In genomic region chr3:37817434-37817805, GRCm38 (mm10) we compare ENCODE assay signal across 15 mouse cellular contexts.
DNase-seq lines count a peak whose midpoint lies in the region; ATAC-seq lines count a peak whose summit lies in the region.
"Had no signal": no experiment of that assay in that cellular context is flagged by ENCODE, and none has a peak within 500 bp of the region (broad histone marks: within the 10 kb centered on the region; RNA-seq: fewer than 3 reads in every experiment).

No protein-coding gene starts in this region.

- H3K4me3 ChIP-seq in embryonic facial prominence, embryonic 13.5 days, result no peak overlapping the region
- no peak overlapping the region for H3K4me3 ChIP-seq in embryonic facial prominence, embryonic 10.5 days
- no peak overlapping the region for H3K4me3 ChIP-seq in hindbrain, embryonic 15.5 days
- no peak overlapping the region for H3K4me3 ChIP-seq in hindbrain, embryonic 10.5 days
- no peak overlapping the region for H3K4me3 ChIP-seq in midbrain, embryonic 12.5 days
- H3K4me3 ChIP-seq in midbrain, embryonic 13.5 days (replicated peaks), result no peak overlapping the region
- H3K4me3 ChIP-seq in embryonic facial prominence, embryonic 15.5 days (replicated peaks), result no peak overlapping the region
- H3K4me3 ChIP-seq: heart, embryonic 12.5 days had no signal

- no peaks in the 10 kb centered on the region for H3K27me3 ChIP-seq in embryonic facial prominence, embryonic 13.5 days
- no peaks in the 10 kb centered on the region for H3K27me3 ChIP-seq in embryonic facial prominence, embryonic 10.5 days (replicated peaks; ENCODE audit: low read depth, poor library complexity, severe bottlenecking)
- H3K27me3 ChIP-seq in hindbrain, embryonic 15.5 days, result no peaks in the 10 kb centered on the region
- H3K27me3 ChIP-seq in hindbrain, embryonic 10.5 days (ENCODE audit: insufficient read depth, poor library complexity, severe bottlenecking), result 0 out of 2 replicates have a peak, but pooled peaks cover 5% of the 10 kb centered on the region
- H3K27me3 ChIP-seq in midbrain, embryonic 12.5 days, result no peaks in the 10 kb centered on the region
- H3K27me3 ChIP-seq in midbrain, embryonic 13.5 days, result no peaks in the 10 kb centered on the region
- no peaks in the 10 kb centered on the region for H3K27me3 ChIP-seq in embryonic facial prominence, embryonic 15.5 days

- H3K27ac ChIP-seq in embryonic facial prominence, embryonic 13.5 days, result peak overlapping the region; percentile 7; the same call in 1 of the 2 replicates
- H3K27ac ChIP-seq in embryonic facial prominence, embryonic 10.5 days (replicated peaks), result no peak overlapping the region
- H3K27ac ChIP-seq in hindbrain, embryonic 15.5 days (replicated peaks), result peak overlapping the region; percentile 46
- H3K27ac ChIP-seq in hindbrain, embryonic 10.5 days, result no peak overlapping the region
- peak overlapping the region; percentile 22; the same call in 1 of the 2 replicates for H3K27ac ChIP-seq in midbrain, embryonic 12.5 days (replicated peaks)
- no peak overlapping the region for H3K27ac ChIP-seq in midbrain, embryonic 13.5 days
- H3K27ac ChIP-seq in embryonic facial prominence, embryonic 15.5 days (replicated peaks), result peak overlapping the region; percentile 41; the same call in 1 of the 2 replicates
- H3K27ac ChIP-seq: kidney, postnatal 0 days had no signal

- no peak for DNase-seq in embryonic facial prominence, embryonic 10.5 days (ENCODE audit: low spot score)
- DNase-seq in hindbrain, embryonic 10.5 days (ENCODE audit: low spot score), result no peak
- DNase-seq: B cell, adult 2 months; heart, postnatal 36 days; thymus, postnatal 4 days had no signal

- H3K9me3 ChIP-seq in embryonic facial prominence, embryonic 13.5 days, result no peaks in the 10 kb centered on the region
- H3K9me3 ChIP-seq in embryonic facial prominence, embryonic 10.5 days, result no peaks in the 10 kb centered on the region
- no peaks in the 10 kb centered on the region for H3K9me3 ChIP-seq in hindbrain, embryonic 15.5 days
- H3K9me3 ChIP-seq in hindbrain, embryonic 10.5 days, result no peaks in the 10 kb centered on the region
- H3K9me3 ChIP-seq in midbrain, embryonic 12.5 days, result no peaks in the 10 kb centered on the region
- H3K9me3 ChIP-seq in midbrain, embryonic 13.5 days, result no peaks in the 10 kb centered on the region
- no peaks in the 10 kb centered on the region for H3K9me3 ChIP-seq in embryonic facial prominence, embryonic 15.5 days (replicated peaks)
- H3K9me3 ChIP-seq: heart, embryonic 12.5 days had no signal

- no peak for ATAC-seq in embryonic facial prominence, embryonic 13.5 days (ENCODE audit: insufficient number of reproducible peaks, insufficient read depth, low FRiP score, low TSS enrichment, low read depth)
- no peak for ATAC-seq in hindbrain, embryonic 15.5 days (ENCODE audit: low FRiP score, low read depth)
- no peak for ATAC-seq in midbrain, embryonic 12.5 days (ENCODE audit: low FRiP score, low read depth)
- ATAC-seq in midbrain, embryonic 13.5 days, result no peak
- no peak for ATAC-seq in embryonic facial prominence, embryonic 15.5 days (ENCODE audit: insufficient number of reproducible peaks, low FRiP score, low TSS enrichment, low read depth)
- ATAC-seq: intestine, embryonic 16.5 days had no signal

- no peak overlapping the region for H3K4me2 ChIP-seq in embryonic facial prominence, embryonic 13.5 days
- no peak overlapping the region for H3K4me2 ChIP-seq in hindbrain, embryonic 15.5 days
- H3K4me2 ChIP-seq in midbrain, embryonic 12.5 days (replicated peaks), result no peak overlapping the region
- H3K4me2 ChIP-seq in midbrain, embryonic 13.5 days (replicated peaks), result no peak overlapping the region
- H3K4me2 ChIP-seq in embryonic facial prominence, embryonic 15.5 days (replicated peaks), result no peak overlapping the region
- H3K4me2 ChIP-seq: heart, embryonic 12.5 days; liver, embryonic 11.5 days; lung, embryonic 14.5 days had no signal

- no peaks in the 10 kb centered on the region for H3K36me3 ChIP-seq in embryonic facial prominence, embryonic 13.5 days
- no peaks in the 10 kb centered on the region for H3K36me3 ChIP-seq in embryonic facial prominence, embryonic 10.5 days (replicated peaks)
- H3K36me3 ChIP-seq in hindbrain, embryonic 15.5 days, result no peaks in the 10 kb centered on the region
- no peaks in the 10 kb centered on the region for H3K36me3 ChIP-seq in hindbrain, embryonic 10.5 days
- H3K36me3 ChIP-seq in midbrain, embryonic 12.5 days, result no peaks in the 10 kb centered on the region
- H3K36me3 ChIP-seq in midbrain, embryonic 13.5 days, result no peaks in the 10 kb centered on the region
- no peaks in the 10 kb centered on the region for H3K36me3 ChIP-seq in embryonic facial prominence, embryonic 15.5 days
- H3K36me3 ChIP-seq: heart, embryonic 12.5 days had no signal

- WGBS in embryonic facial prominence, embryonic 13.5 days, result 70% methylated on average over 3 of the region's 3 CpGs
- WGBS in embryonic facial prominence, embryonic 10.5 days, result 70% methylated on average over 3 of the region's 3 CpGs
- WGBS in hindbrain, embryonic 15.5 days, result 60% methylated on average over 3 of the region's 3 CpGs
- WGBS in hindbrain, embryonic 10.5 days, result 76% methylated on average over 3 of the region's 3 CpGs
- 62% methylated on average over 3 of the region's 3 CpGs for WGBS in midbrain, embryonic 12.5 days
- WGBS in midbrain, embryonic 13.5 days, result 57% methylated on average over 3 of the region's 3 CpGs
- WGBS in embryonic facial prominence, embryonic 15.5 days, result 66% methylated on average over 3 of the region's 3 CpGs

- H3K4me1 ChIP-seq in embryonic facial prominence, embryonic 13.5 days, result peaks cover 6% of the 10 kb centered on the region
- H3K4me1 ChIP-seq in embryonic facial prominence, embryonic 10.5 days, result no peaks in the 10 kb centered on the region
- H3K4me1 ChIP-seq in hindbrain, embryonic 15.5 days (replicated peaks), result no peaks in the 10 kb centered on the region
- H3K4me1 ChIP-seq in hindbrain, embryonic 10.5 days (replicated peaks), result 0 out of 2 replicates have a peak, but pooled peaks cover 5% of the 10 kb centered on the region
- H3K4me1 ChIP-seq in midbrain, embryonic 12.5 days, result peaks cover 6% of the 10 kb centered on the region; the same call in 1 of the 2 replicates
- peaks cover 14% of the 10 kb centered on the region for H3K4me1 ChIP-seq in midbrain, embryonic 13.5 days (replicated peaks)
- H3K4me1 ChIP-seq in embryonic facial prominence, embryonic 15.5 days, result peaks cover 12% of the 10 kb centered on the region; the same call in 1 of the 2 replicates
- H3K4me1 ChIP-seq: heart, embryonic 12.5 days had no signal

- H3K9ac ChIP-seq in embryonic facial prominence, embryonic 13.5 days, result no peak overlapping the region
- no peak overlapping the region for H3K9ac ChIP-seq in hindbrain, embryonic 15.5 days
- no peak overlapping the region for H3K9ac ChIP-seq in midbrain, embryonic 12.5 days (replicated peaks)
- H3K9ac ChIP-seq in midbrain, embryonic 13.5 days (replicated peaks), result no peak overlapping the region
- H3K9ac ChIP-seq in embryonic facial prominence, embryonic 15.5 days, result no peak overlapping the region
- H3K9ac ChIP-seq: heart, embryonic 12.5 days; lung, embryonic 14.5 days had no signal

Comparison
In these comparisons a context has a peak if more than half of its experiments do, and no peak if none do; other contexts are left out.
1. H3K27ac ChIP-seq: peak in embryonic facial prominence, embryonic 13.5 days (single experiment), hindbrain, embryonic 15.5 days (single experiment), midbrain, embryonic 12.5 days (single experiment) and embryonic facial prominence, embryonic 15.5 days (single experiment); none in embryonic facial prominence, embryonic 10.5 days (single experiment), hindbrain, embryonic 10.5 days (single experiment) and midbrain, embryonic 13.5 days (single experiment).